Mouse (Mus musculus): ENCODE measurements around the gene Crabp2.

- TF ChIP-seq POLR2A (IDR thresholded peaks at IDR 0.05; ENCODE audit: insufficient read depth, low read depth, low read length) (no peak), CTCF (IDR thresholded peaks at IDR 0.05; ENCODE audit: insufficient read depth, low read depth, low read length) (no peak)
Observed at GRCm38 (mm10) chr3:87984094-87984493, 35.6 kb downstream of the Crabp2 start.

Data from olfactory bulb, adult 2 months (tissue).